ENCODE assay signal across 18 mouse cellular contexts in genomic region chr6:134167963-134168362, GRCm38 (mm10).
"Had no signal": no experiment of that assay in that cellular context is flagged by ENCODE, and none has a peak within 500 bp of the region (broad histone marks: within the 10 kb centered on the region; RNA-seq: fewer than 3 reads in every experiment).

No protein-coding gene starts in this region.

- DNase-seq: kidney, postnatal 10 days; kidney, postnatal 36 days; layer of hippocampus, postnatal 36 days; liver, embryonic 13.5 days; lung, embryonic 14.5 days; retina, postnatal 1 day; right cerebral cortex, postnatal 25 days; spleen, adult 18-20 months; thymus, postnatal 25 days had no signal

- H3K4me2 ChIP-seq: kidney, embryonic 15.5 days; liver, embryonic 13.5 days; lung, embryonic 14.5 days; midbrain, embryonic 12.5 days; midbrain, embryonic 15.5 days; neural tube, embryonic 12.5 days; neural tube, embryonic 15.5 days; stomach, embryonic 15.5 days had no signal

- H3K9me3 ChIP-seq: kidney, embryonic 15.5 days; liver, embryonic 13.5 days; midbrain, embryonic 12.5 days; midbrain, embryonic 15.5 days; neural tube, embryonic 12.5 days; neural tube, embryonic 15.5 days; stomach, embryonic 15.5 days had no signal

- H3K27ac ChIP-seq: kidney, embryonic 15.5 days; left cerebral cortex, adult 2 months; liver, embryonic 13.5 days; macrophage; midbrain, embryonic 12.5 days; midbrain, embryonic 15.5 days; neural tube, embryonic 12.5 days; neural tube, embryonic 15.5 days; stomach, embryonic 15.5 days had no signal

- H3K4me3 ChIP-seq: kidney, embryonic 15.5 days; left cerebral cortex, adult 2 months; liver, embryonic 13.5 days; midbrain, embryonic 12.5 days; midbrain, embryonic 15.5 days; neural tube, embryonic 12.5 days; neural tube, embryonic 15.5 days; stomach, embryonic 15.5 days had no signal

- ATAC-seq: lung, postnatal 0 days; midbrain, embryonic 15.5 days had no signal

- H3K9ac ChIP-seq: kidney, embryonic 15.5 days; liver, embryonic 13.5 days; lung, embryonic 14.5 days; midbrain, embryonic 12.5 days; midbrain, embryonic 15.5 days; neural tube, embryonic 12.5 days; neural tube, embryonic 15.5 days; stomach, embryonic 15.5 days had no signal

- H3K27me3 ChIP-seq: kidney, embryonic 15.5 days; liver, embryonic 13.5 days; midbrain, embryonic 12.5 days; midbrain, embryonic 15.5 days; neural tube, embryonic 12.5 days; neural tube, embryonic 15.5 days; stomach, embryonic 15.5 days had no signal

- H3K4me1 ChIP-seq: neural tube, embryonic 12.5 days had no signal

- H3K36me3 ChIP-seq: kidney, embryonic 15.5 days; liver, embryonic 13.5 days; midbrain, embryonic 12.5 days; midbrain, embryonic 15.5 days; neural tube, embryonic 12.5 days; neural tube, embryonic 15.5 days; stomach, embryonic 15.5 days had no signal
